Mouse (Mus musculus): ENCODE measurements at regions not wholly inside any gene's neighbourhood (a gene's known extent, or its start where the extent isn't known, plus 50 kb on each side); places are given as distances from the start of the nearest gene placed in this dataset.
"Not testable (repeated sequence)": the region's sequence is repeated elsewhere in the genome, so short reads cannot be mapped to it uniquely, and the experiment has no call there.

- no peak for DNase-seq (ENCODE audit: low spot score in 2 of 2)
Observed at GRCm38 (mm10) chr15:15082577-15083128, 1645.9 kb upstream of the Cdh9 start.

- DNase-seq (ENCODE audit: low spot score in 2 of 2) = not testable (repeated sequence)
Observed at GRCm38 (mm10) chr15:15088696-15089095, 1639.9 kb upstream of the Cdh9 start.

GRCm38 (mm10) chr15:15089783-15090182 is 1638.8 kb upstream of the Cdh9 start:
- not testable (repeated sequence) for DNase-seq (ENCODE audit: low spot score in 2 of 2)

- DNase-seq (ENCODE audit: low spot score in 2 of 2) = no peak
Observed at GRCm38 (mm10) chr15:15091531-15092290, 1636.8 kb upstream of the Cdh9 start.

- no peak for DNase-seq (ENCODE audit: low spot score in 2 of 2)
Observed at GRCm38 (mm10) chr15:15097391-15097790, 1631.2 kb upstream of the Cdh9 start.

GRCm38 (mm10) chr15:15102185-15102584 is 1626.4 kb upstream of the Cdh9 start:
- DNase-seq (ENCODE audit: low spot score in 2 of 2) = no peak

- no peak for DNase-seq (ENCODE audit: low spot score in 2 of 2)
Observed at GRCm38 (mm10) chr15:15120109-15120508, 1608.4 kb upstream of the Cdh9 start.

- DNase-seq (ENCODE audit: low spot score in 2 of 2) = no peak
Observed at GRCm38 (mm10) chr15:15148791-15149190, 1579.8 kb upstream of the Cdh9 start.

- no peak for DNase-seq (ENCODE audit: low spot score in 2 of 2)
Observed at GRCm38 (mm10) chr15:15155422-15155821, 1573.1 kb upstream of the Cdh9 start.

GRCm38 (mm10) chr15:15170387-15170786 is 1558.2 kb upstream of the Cdh9 start:
- no peak for DNase-seq (ENCODE audit: low spot score in 2 of 2)

- DNase-seq (ENCODE audit: low spot score in 2 of 2) = no peak
Observed at GRCm38 (mm10) chr15:15220296-15220695, 1508.3 kb upstream of the Cdh9 start.

GRCm38 (mm10) chr15:15229926-15230325 is 1498.6 kb upstream of the Cdh9 start:
- DNase-seq (ENCODE audit: low spot score in 2 of 2) = no peak

GRCm38 (mm10) chr15:15238309-15238708 is 1490.2 kb upstream of the Cdh9 start:
- peak in 1 of 2 experiments; percentile 3 for DNase-seq (ENCODE audit: low spot score in 2 of 2)
